Mouse (Mus musculus) E14TG2a.4 (cell line): ENCODE measurements around the gene Tm4sf5.

Source experiments
- CTCF ChIP-seq: conservative IDR thresholded peaks from 2 replicates; pipeline ENCODE4 v1.5.1; 2014; ENCODE audit warnings: low read length
- NANOG ChIP-seq: IDR thresholded peaks from 2 replicates; pipeline ENCODE4 v1.6.1; 2014; ENCODE audit warnings: borderline replicate concordance, low read length, mixed read lengths
- POU5F1 ChIP-seq: IDR thresholded peaks from 2 replicates; pipeline ENCODE4 v1.6.1; 2014; ENCODE audit warnings: low read length, borderline replicate concordance

- no peak for TF ChIP-seq CTCF
- TF ChIP-seq NANOG, result no peak
- TF ChIP-seq POU5F1, result no peak
These were observed 6.2 kb downstream of the Tm4sf5 start for GRCm38 (mm10) chr11:70511242-70511641.
